Mouse (Mus musculus) gastrocnemius, postnatal 4 days (tissue): ENCODE measurements around the gene Slc3a1. TPM values are rescaled to one million over a fixed set of nuclear protein-coding genes. Genes with fewer than 3 reads are reported as not detected.

Experiments
- DNase-seq, 2 experiments: peaks; one replicate each; pipeline ENCODE4 v3.0.0; 2021 to 2022; ENCODE audit warnings: low spot score in 2 of 2, mixed read lengths in 2 of 2
- total RNA-seq, 2 experiments: library from RNA; stranded (reverse); gene quantifications; 2 replicates each; pipeline ENCODE4 v1.2.3; 2021

The Slc3a1 gene
- total RNA-seq, 2 experiments from 2014 or later = 0.22 to 0.26 TPM

DNA sequence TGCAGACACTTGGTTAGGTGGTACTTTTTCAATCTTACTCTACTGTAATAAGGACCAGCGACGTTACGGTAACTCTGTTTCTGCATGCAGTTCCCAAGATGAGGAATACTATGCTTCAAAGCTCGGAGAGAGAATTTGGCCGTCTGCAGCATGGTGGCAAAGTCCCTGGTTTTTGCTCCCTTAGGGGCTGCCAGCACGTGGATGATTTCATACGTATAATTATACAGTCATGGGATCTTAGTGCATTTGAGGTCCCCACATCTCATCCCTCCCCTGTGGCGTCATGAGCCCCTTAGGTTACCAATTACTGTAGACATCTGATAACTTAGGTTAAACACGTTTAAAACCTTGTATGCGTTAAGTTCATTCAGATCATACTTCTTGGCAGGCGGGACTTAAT is 60.2 kb downstream of the Slc3a1 start:
- no peak for DNase-seq

- DNase-seq = no peak
Observed at GRCm38 (mm10) chr17:85089011-85089410, 60.8 kb downstream of the Slc3a1 start.

- no peak for DNase-seq
Observed at GRCm38 (mm10) chr17:85089621-85090020, 61.4 kb downstream of the Slc3a1 start.

- DNase-seq = peak; percentile 85 to 94
Observed at GRCm38 (mm10) chr17:85090120-85091099, 62.2 kb downstream of the Slc3a1 start, which contains the start of the genes Prepl and Camkmt. Gene Prepl (minus strand): TSS chr17:85090241. Gene Camkmt (plus strand): TSS chr17:85090552.

DNA sequence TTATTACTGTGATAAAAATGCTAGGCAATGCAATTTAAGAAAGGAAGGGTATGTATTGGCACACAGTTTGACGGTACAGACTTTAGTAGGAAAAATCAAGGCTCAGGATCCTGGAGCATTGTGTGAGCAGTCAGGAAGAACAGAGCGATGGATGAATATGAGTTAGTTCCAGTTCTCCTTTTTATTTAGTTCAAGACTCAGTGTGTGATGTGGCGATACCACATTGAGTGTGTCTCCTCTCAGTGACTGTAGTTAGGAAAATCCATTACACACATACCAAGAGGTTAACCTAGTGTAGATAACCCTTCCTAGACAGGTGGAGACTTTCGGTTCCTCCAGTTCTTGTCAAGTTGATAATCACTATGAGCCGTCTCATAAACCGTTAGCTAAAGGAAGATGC is 63.6 kb downstream of the Slc3a1 start:
- no peak for DNase-seq

DNA sequence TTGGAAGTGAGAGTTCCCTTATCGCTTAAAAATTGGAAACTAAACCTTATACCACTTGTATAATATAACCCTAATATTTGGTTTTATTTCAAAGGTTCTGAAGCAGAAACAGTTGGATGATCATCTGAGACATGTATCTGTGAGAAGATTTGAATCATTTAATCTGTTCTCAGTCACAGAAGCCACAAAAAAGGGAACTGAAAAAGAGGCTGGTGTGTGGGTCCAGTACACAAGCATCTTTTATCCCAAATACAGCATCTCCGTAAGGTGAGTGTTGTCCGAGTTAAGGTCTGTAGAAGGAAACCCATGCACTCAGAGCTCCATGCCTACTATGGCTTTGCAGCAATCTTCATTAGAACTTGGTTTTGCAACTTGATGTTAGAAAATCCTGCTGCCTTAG is 68.2 kb downstream of the Slc3a1 start:
- DNase-seq = no peak

- no peak for DNase-seq
Observed at GRCm38 (mm10) chr17:85098677-85099323, 70.6 kb downstream of the Slc3a1 start.

DNA sequence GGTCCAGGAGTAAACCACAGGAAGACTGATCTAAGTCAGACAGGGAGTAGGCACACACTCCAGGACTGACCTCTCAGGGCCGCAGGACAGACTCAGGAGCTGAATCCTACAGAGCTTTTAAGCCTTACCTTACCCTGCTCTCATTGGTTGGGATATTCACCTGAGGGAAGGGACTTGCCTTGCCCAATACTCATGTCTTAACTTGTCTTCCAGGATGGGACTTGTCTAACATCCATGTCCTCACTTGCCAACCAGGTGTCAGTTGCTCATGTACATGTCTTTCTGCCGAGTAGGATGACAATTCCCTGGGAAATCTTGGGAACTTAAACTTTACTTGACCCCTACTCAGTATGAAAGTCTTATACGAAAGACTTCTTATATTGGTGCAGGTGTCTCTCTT is 72.1 kb downstream of the Slc3a1 start:
- DNase-seq = no peak

DNA sequence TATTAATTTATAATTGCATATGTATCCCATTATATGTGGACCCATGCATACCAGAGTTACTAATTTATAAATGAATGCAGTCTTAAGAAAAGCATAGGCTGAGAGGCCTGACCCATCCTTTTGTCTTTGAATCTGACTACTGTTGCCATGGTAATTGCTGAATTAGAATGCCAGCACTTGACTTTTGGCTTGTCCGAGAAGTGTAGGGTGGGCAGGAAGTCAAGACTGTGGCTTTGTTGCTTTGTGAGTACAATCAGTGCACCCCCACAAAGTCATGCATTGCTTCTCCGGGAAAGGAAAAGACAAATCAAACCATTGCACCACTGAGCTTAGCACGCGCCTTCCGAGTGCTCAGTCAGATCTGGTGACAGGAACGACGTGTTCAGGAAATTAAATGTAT is 73.6 kb downstream of the Slc3a1 start:
- no peak for DNase-seq

GRCm38 (mm10) chr17:85103310-85103709 is 75.1 kb downstream of the Slc3a1 start:
- no peak for DNase-seq

DNA sequence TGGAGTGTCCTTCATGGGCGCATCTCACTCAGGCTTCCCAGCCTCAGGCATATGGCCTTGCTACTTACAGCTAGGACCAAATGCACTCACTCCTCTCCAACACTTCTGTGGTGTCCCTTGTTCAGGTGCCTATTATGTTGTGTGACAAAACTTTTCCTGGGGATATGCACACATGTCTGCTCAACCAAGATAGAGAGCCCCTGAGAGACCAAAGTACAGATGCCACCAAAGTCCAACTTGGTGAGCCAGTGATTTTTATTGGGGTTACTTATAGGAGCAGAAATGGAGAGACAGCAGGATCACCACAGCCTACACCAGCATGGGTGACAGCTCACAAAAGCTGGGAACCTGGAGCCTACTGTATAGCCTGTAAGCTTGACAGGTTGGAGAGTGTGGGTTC is 82.5 kb downstream of the Slc3a1 start:
- DNase-seq = no peak

DNA sequence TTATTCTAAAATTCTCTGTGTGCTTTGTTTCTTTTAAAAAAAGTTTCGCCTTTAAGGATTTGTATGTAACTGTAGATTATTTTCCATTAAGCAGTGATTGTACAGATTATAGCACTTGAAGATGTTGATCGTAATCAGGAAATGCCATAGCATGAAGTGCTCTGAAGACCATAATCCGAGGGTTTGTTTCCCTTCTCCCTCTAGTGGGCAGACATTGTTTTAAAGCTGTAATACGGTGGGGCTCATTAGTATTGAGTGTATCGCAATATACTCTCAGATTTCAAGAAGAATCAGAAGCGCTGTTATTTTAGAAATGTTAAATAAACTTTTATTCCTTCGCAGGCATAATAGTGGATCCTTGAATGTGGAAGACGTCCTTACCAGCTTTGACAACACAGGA is 85.3 kb downstream of the Slc3a1 start:
- no peak for DNase-seq

Other genes with a start within 250 kb of the Slc3a1 start
- gene Lrpprc, start 237.6 kb upstream of the Slc3a1 start, total RNA-seq = 10 to 100 TPM; 56.8 to 61.6 TPM
- gene Ppm1b, start 71.6 kb upstream of the Slc3a1 start, total RNA-seq = 100 to 1,000 TPM; 140 to 148 TPM
- 100 to 1,000 TPM; 179 to 185 TPM for gene Prepl, start 61.9 kb downstream of the Slc3a1 start, total RNA-seq
- gene Camkmt, start 62.2 kb downstream of the Slc3a1 start, total RNA-seq = 1 to 10 TPM; 4.8 to 5.2 TPM